Mouse (Mus musculus) cerebellum, adult 2 months (tissue): ENCODE measurements around the gene B4galnt4.

Experiments used
- CTCF ChIP-seq: fragments of 200-500 bp; IDR thresholded peaks from 2 replicates; pipeline ENCODE4 v1.5.1; 2011; ENCODE audit warnings: low read depth, mild to moderate bottlenecking, control low read depth, low read length, moderate library complexity, borderline replicate concordance; ENCODE audit not compliant: insufficient read depth
- POLR2A ChIP-seq: fragments of 200-500 bp; IDR thresholded peaks from 2 replicates; pipeline ENCODE4 v1.6.1; 2011; ENCODE audit warnings: low read length, control low read depth, borderline replicate concordance; ENCODE audit not compliant: insufficient read depth

DNA sequence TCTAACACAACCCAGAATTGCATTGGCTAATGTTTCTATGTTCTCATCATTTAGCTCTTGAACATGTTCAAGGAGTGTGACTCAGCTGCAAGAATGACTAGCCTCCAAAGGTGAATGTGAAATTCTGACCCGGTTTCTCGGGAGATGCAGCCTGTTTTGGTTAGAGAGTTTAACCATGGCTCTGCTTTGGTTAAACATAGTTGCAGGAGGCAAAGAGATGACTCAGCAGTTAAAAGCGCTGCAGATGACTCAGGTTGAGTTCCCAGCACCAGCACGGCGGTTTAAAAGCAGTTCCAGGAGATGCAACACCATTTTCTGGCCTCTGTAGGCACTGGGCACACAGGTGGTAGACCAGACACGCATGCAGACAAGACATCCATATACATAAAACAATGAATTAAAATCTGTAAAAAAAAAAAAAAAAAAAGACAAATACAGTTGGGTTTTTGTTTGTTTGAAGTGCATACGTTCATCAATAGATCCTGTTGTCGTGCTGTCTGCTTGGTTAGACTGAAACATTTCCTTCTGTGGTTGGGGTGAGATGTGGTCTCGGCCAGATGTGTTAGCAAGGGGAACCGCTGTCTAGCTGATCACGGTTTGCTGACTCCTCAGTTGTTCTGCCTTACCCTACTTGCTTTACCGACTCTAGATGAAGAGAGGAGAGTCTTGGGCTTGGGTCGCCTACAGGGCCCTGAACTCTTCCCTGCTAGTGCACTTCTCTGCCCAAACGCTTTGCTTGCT is 2.1 kb upstream of the B4galnt4 start:
- TF ChIP-seq POLR2A = no peak
- no peak for TF ChIP-seq CTCF
